In the genomic region with DNA sequence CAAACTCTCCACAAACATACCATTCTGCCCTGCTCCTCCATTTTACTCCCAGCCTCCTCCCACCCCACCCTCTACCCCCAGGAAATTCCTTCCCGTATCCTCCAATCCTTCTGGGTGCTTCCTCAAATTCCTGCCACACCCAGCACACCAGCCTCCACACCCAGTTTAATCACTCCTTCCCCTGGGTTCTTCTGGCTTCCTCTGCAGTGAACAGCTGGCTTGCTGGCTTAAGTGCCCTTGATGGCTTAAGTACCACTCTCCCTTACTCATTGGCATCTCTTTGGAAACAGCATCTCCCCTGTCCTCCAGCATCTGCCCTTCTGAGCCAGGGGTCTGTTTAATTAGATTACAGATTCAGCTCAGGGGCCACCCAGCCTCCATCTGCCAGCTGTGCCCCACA, we compare ENCODE assay signal across 32 mouse cellular contexts. TPM values are rescaled to one million over a fixed set of nuclear protein-coding genes. Genes with fewer than 3 reads are reported as not detected.
DNase-seq lines count a peak whose midpoint lies in the region; ATAC-seq and TF ChIP-seq lines count a peak whose summit lies in the region.
"Had no signal": no experiment of that assay in that cellular context is flagged by ENCODE, and none has a peak within 500 bp of the region (broad histone marks: within the 10 kb centered on the region; RNA-seq: fewer than 3 reads in every experiment).

No protein-coding gene starts in this region.

- H3K4me3 ChIP-seq in lung, postnatal 0 days (ENCODE audit: low read depth, low read length) = no peak overlapping the region
- peak overlapping the region; percentile 4; the same call in 1 of the 2 replicates for H3K4me3 ChIP-seq in E14TG2a.4 (replicated peaks; ENCODE audit: low read length)
- no peak overlapping the region for H3K4me3 ChIP-seq in left cerebral cortex, adult 2 months
- H3K4me3 ChIP-seq: heart, embryonic 10.5 days; heart, embryonic 15.5 days; liver, embryonic 12.5 days; midbrain, embryonic 12.5 days; stomach, embryonic 15.5 days had no signal

- H3K4me2 ChIP-seq in lung, postnatal 0 days (replicated peaks; ENCODE audit: low read depth, low read length) = no peak overlapping the region
- H3K4me2 ChIP-seq: heart, embryonic 15.5 days; hindbrain, embryonic 14.5 days; liver, embryonic 12.5 days; midbrain, embryonic 12.5 days; stomach, embryonic 15.5 days had no signal

- H3K27ac ChIP-seq in lung, postnatal 0 days (ENCODE audit: low read length) = no peak overlapping the region
- H3K27ac ChIP-seq in left cerebral cortex, adult 2 months = no peak overlapping the region
- H3K27ac ChIP-seq: heart, embryonic 10.5 days; heart, embryonic 15.5 days; hindbrain, embryonic 14.5 days; liver, embryonic 12.5 days; midbrain, embryonic 12.5 days; stomach, embryonic 15.5 days had no signal

- ATAC-seq in lung, postnatal 0 days = peak; percentile 35; the same call in 1 of the 2 replicates
- ATAC-seq: forebrain, embryonic 14.5 days; intestine, postnatal 0 days; liver, postnatal 0 days had no signal

- no peaks in the 10 kb centered on the region for H3K4me1 ChIP-seq in lung, postnatal 0 days (ENCODE audit: insufficient read depth, low read depth, low read length)
- peaks cover 20% of the 10 kb centered on the region for H3K4me1 ChIP-seq in E14TG2a.4 (replicated peaks; ENCODE audit: low read depth, low read length)
- H3K4me1 ChIP-seq: heart, embryonic 10.5 days; heart, embryonic 15.5 days; liver, embryonic 12.5 days; midbrain, embryonic 12.5 days; stomach, embryonic 15.5 days had no signal

- no peaks in the 10 kb centered on the region for H3K36me3 ChIP-seq in lung, postnatal 0 days (ENCODE audit: insufficient read depth, low read length)
- H3K36me3 ChIP-seq in E14TG2a.4 (ENCODE audit: insufficient read depth, low read length) = no peaks in the 10 kb centered on the region
- H3K36me3 ChIP-seq: heart, embryonic 10.5 days; heart, embryonic 15.5 days; liver, embryonic 12.5 days; midbrain, embryonic 12.5 days; stomach, embryonic 15.5 days had no signal

- TF ChIP-seq EP300 in lung, postnatal 0 days (IDR thresholded peaks at IDR 0.05) = no peak

- H3K9ac ChIP-seq in lung, postnatal 0 days (replicated peaks; ENCODE audit: low read depth) = no peak overlapping the region
- H3K9ac ChIP-seq: heart, embryonic 15.5 days; hindbrain, embryonic 14.5 days; liver, embryonic 12.5 days; liver, postnatal 0 days; midbrain, embryonic 12.5 days; stomach, embryonic 15.5 days had no signal

- no peaks in the 10 kb centered on the region for H3K9me3 ChIP-seq in lung, postnatal 0 days (ENCODE audit: low read length)
- peaks cover 23% of the 10 kb centered on the region for H3K9me3 ChIP-seq in E14TG2a.4 (ENCODE audit: low read length)
- H3K9me3 ChIP-seq: heart, embryonic 10.5 days; heart, embryonic 15.5 days; liver, embryonic 12.5 days; midbrain, embryonic 12.5 days; stomach, embryonic 15.5 days had no signal

- 21% methylated on average over 1 of the region's 1 CpGs for WGBS in lung, postnatal 0 days

- DNase-seq in lung, postnatal 0 days (ENCODE audit: low spot score) = peak; percentile 22
- DNase-seq in lung, postnatal 36 days = no peak
- DNase-seq in WW6 (ENCODE audit: low read depth, low spot score) = peak; percentile 42
- no peak for DNase-seq in left cerebral cortex, adult 2 months (ENCODE audit: extremely low spot score in 1 of 2, low spot score in 2 of 2)
- no peak for DNase-seq in gastrocnemius, postnatal 10 days
- DNase-seq in adrenal gland, adult (ENCODE audit: inconsistent age in 2 of 2, low spot score in 1 of 2) = no peak
- DNase-seq: adrenal gland, adult 2 months; adrenal gland, postnatal 36 days; cerebellum, adult 2 months; cerebellum, postnatal 14 days; gastrocnemius, postnatal 25 days; kidney, adult 9 months; kidney, postnatal 14 days; layer of hippocampus, adult 9-11 months; liver, postnatal 0 days; lung, postnatal 10 days; right cerebral cortex, postnatal 25 days had no signal

- no peak for TF ChIP-seq CTCF in lung, postnatal 0 days (IDR thresholded peaks at IDR 0.05)
- no peak for TF ChIP-seq CTCF in E14TG2a.4 (conservative IDR thresholded peaks at IDR 0.05; ENCODE audit: low read length)
- TF ChIP-seq CTCF in left cerebral cortex, adult 2 months (IDR thresholded peaks at IDR 0.05) = no peak

- H3K27me3 ChIP-seq in lung, postnatal 0 days (replicated peaks; ENCODE audit: insufficient read depth, low read length) = no peaks in the 10 kb centered on the region
- no peaks in the 10 kb centered on the region; the same call in 1 of the 2 replicates for H3K27me3 ChIP-seq in E14TG2a.4 (ENCODE audit: insufficient read depth, low read length)
- H3K27me3 ChIP-seq: heart, embryonic 15.5 days; liver, embryonic 12.5 days; midbrain, embryonic 12.5 days; stomach, embryonic 15.5 days had no signal

- intact Hi-C loops in left cerebral cortex, adult 2 months (cut with DNase I) = no loop called here

RNA-seq across cellular contexts. Expression of gene Hephl1, which starts 7.6 kb away (rescaled TPM):
- not detected in 2 replicates for polyA plus RNA-seq in lung, postnatal 0 days (2015; fragmentation: Nextera tagmentation; extraction: Ambion mirVana)
- total RNA-seq in left cerebral cortex, adult 2 months (2021) = not detected
- under 1 TPM; 0.49 to 0.61 TPM for total RNA-seq in gastrocnemius, postnatal 10 days (2021)
- total RNA-seq: left cerebral cortex, adult 8-10 months; left cerebral cortex, postnatal 36 days; megakaryocyte progenitor cell, adult 5-6 weeks had no signal
- polyA plus RNA-seq: brain, embryonic 14.5 days; cerebellum, adult 2 months; cortical plate, adult 2 months; embryonic facial prominence, embryonic 11.5 days; forebrain, embryonic 14.5 days; heart, embryonic 10.5 days; hindbrain, embryonic 14.5 days; intestine, postnatal 0 days; liver, embryonic 12.5 days; liver, postnatal 0 days; midbrain, embryonic 12.5 days; stomach, embryonic 15.5 days had no signal

Comparison
In these comparisons a context has a peak if more than half of its experiments do, and no peak if none do; other contexts are left out.
1. DNase-seq: peak in lung, postnatal 0 days (single experiment) and WW6 (single experiment); none in lung, postnatal 36 days (single experiment), left cerebral cortex, adult 2 months (0 of 2), gastrocnemius, postnatal 10 days (single experiment) and adrenal gland, adult (0 of 2).